Mouse (Mus musculus): ENCODE results near the gene Mfsd11. TPM values are rescaled to one million over a fixed set of nuclear protein-coding genes. Genes with fewer than 3 reads are reported as not detected.
"Not testable (repeated sequence)": the region's sequence is repeated elsewhere in the genome, so short reads cannot be mapped to it uniquely, and the experiment has no call there.

The Mfsd11 gene
- polyA plus RNA-seq, 1 experiment from 2014 or later: 21.4 TPM

DNA sequence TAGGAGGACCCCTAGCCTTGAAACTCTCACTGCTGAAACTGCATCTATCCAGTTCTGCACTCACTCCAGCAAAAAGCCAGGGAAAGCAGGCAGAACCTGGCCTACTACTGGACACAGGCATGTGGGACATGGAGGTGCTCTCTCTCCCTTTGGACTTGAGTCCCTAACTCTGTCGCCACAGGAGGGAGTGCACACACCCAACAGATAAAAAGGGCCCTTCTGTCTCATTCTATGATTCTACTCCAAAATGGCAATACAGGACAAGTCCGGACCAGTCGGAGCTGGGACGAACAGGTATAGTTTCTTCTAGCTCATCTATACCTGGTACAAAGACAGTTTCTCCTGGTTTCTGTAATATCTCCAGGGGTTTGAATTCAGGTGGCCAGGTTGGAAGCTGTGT, 11.5 kb upstream of the Mfsd11 start:
- DNase-seq (ENCODE audit: low spot score): no peak
- peak overlapping the region; percentile 91 for H3K4me3 ChIP-seq (ENCODE audit: low read depth, low read length)
- peaks cover 29% of the 10 kb centered on the region for H3K4me1 ChIP-seq (replicated peaks; ENCODE audit: control insufficient read depth, insufficient read depth, low read length)
- no peak for ATAC-seq (replicated peaks; ENCODE audit: low FRiP score)
- H3K4me2 ChIP-seq: peak overlapping the region; percentile 93
- peaks cover 51% of the 10 kb centered on the region for H3K36me3 ChIP-seq (ENCODE audit: control insufficient read depth, insufficient read depth, low read length)
- peak overlapping the region; percentile 96; the same call in 1 of the 2 replicates for H3K9ac ChIP-seq (ENCODE audit: low read depth, low read length)
- WGBS: 81% methylated on average over 4 of the region's 4 CpGs
- H3K9me3 ChIP-seq (ENCODE audit: control insufficient read depth, low read length): no peaks in the 10 kb centered on the region
- H3K27me3 ChIP-seq (replicated peaks; ENCODE audit: control insufficient read depth, insufficient read depth, low read length): no peaks in the 10 kb centered on the region
- H3K27ac ChIP-seq (ENCODE audit: low read depth, low read length): no peak overlapping the region

DNA sequence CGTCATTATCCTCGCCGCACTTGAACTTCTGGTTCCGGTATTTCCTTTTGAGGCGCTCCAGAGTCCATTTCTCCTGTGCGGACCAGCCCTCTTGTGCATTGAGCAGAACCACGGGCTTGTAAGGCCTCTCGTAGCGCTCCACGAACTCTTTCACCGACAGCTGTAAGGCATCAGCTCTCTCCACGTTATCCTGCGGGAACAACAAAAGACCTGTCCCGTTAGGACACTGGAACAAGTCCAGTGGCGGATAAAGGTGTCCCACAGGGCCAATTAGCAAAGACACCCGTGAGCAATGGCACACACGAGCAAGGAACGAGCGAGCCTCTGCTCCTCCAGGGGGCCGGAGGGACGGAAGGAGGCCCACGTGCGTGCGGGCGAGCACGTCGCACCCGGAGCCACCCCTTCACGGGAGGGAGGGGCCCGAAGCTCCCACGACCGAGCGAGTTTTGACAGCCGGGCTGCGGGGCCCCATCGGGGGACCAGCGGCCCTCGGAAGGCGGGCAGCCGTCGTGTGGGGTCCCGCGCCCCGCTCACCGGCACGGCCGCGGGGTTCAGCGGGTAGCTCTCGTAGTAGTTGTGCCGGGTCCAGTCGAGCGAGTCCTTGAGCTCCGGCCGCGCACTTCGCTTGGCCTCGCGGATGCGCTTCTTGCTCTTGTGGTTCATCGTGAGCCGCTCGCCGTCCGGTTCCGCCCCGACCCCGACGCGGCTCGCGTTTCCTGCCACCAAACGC, 9.5 kb upstream of the Mfsd11 start:
- Histone ChIP-seq H3K4me2 (peak overlapping the region; percentile 93), H3K27ac (ENCODE audit: low read depth, low read length) (peak overlapping the region; percentile 99), H3K4me1 (replicated peaks; ENCODE audit: control insufficient read depth, insufficient read depth, low read length) (peaks cover 29% of the 10 kb centered on the region), H3K9ac (ENCODE audit: low read depth, low read length) (peak overlapping the region; percentile 96), H3K9me3 (ENCODE audit: control insufficient read depth, low read length) (no peaks in the 10 kb centered on the region), H3K36me3 (ENCODE audit: control insufficient read depth, insufficient read depth, low read length) (peaks cover 33% of the 10 kb centered on the region), H3K4me3 (ENCODE audit: low read depth, low read length) (peak overlapping the region; percentile 91), H3K27me3 (replicated peaks; ENCODE audit: control insufficient read depth, insufficient read depth, low read length) (no peaks in the 10 kb centered on the region)
- under 1% methylated on average over 67 of the region's 73 CpGs for WGBS
- ATAC-seq (replicated peaks; ENCODE audit: low FRiP score) (peak; percentile 66), DNase-seq (ENCODE audit: low spot score) (peak; percentile 85)

DNA sequence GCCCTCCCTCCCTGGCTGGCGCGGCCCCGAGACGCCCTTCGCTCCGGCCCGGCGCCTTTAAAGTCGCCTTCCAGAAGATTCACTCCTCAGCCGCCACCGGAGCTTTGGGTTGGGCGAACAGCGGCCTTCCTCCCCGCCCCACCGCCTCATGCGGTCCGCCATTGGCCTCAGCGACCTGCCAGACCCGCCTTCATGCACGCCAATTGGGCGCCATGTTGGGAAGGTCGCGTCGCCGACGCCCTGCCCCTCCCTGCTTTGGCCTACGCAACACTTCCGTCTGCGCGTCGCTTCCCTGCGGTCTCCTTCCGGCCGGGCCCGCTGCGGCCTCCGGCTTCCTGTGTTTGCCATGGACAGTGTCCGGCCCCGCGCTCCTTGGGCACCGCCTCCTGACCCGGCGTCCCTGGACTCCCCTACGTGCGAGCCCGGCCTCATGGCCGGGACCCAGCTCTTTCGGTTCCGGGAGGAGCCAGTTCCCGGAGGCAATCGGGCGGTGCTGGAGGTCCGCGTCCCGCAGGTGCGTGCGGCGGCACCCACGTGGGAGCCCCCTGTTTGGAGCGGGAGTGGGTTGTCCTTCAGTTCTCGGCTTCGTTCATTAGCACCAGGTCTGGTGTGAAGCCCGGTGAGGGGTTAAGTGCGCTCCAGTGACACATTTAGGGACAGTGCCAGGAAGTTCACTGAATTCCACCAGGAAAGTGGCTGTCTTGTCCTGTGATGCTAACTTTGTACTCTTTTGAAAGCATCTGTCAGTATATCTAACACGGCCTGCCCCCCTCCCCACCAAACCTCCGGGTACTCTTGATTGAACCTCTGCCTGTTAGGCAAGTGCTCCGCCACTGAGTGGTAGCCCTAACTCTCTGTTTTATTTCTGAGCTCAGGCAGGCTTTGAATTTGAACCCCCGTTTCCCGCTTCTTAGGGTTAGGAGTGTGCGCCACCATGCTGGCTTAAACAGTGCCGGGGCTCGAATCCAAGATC, 8.7 kb upstream of the Mfsd11 start, which contains the start of the genes Mettl23 and Jmjd6:
TSS of gene Mettl23 (plus strand) at position 18 of the 973 bp plus-strand sequence.
TSS of gene Jmjd6 (minus strand) at position 189 of the 973 bp plus-strand sequence.
- Histone ChIP-seq H3K4me1 (replicated peaks; ENCODE audit: control insufficient read depth, insufficient read depth, low read length) (peaks cover 29% of the 10 kb centered on the region), H3K36me3 (ENCODE audit: control insufficient read depth, insufficient read depth, low read length) (peaks cover 28% of the 10 kb centered on the region)
- under 1% methylated on average over 72 of the region's 72 CpGs for WGBS

DNA sequence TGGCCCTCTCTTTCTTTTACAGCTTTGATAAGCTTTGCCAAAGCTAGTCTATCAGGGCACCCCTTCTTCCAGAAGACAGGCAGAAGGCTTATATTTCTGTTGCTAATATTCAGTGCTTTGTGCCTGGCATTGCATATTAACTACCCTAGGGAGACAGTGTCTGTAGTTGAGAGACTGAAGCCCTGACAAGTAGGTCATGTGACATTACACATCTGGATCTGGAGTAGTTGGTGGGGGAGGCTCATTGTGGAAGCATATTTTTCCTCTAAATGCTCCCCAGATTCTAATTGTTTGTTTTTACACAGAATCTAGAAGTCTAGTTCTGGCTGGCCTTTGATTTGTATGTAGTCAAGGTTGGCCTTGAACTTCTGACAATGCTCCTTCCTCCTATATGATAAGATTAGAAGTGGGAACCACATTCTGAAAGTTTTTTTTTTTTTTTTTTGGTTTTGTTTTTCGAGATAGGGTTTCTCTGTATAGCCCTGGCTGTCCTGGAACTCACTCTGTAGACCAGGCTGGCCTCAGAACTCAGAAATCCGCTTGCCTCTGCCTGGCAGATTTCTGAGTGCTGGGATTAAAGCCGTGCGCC, 5.6 kb upstream of the Mfsd11 start:
- ATAC-seq (replicated peaks; ENCODE audit: low FRiP score) (no peak), DNase-seq (ENCODE audit: low spot score) (no peak)
- Histone ChIP-seq H3K4me3 (ENCODE audit: low read depth, low read length) (no peak overlapping the region), H3K9ac (ENCODE audit: low read depth, low read length) (no peak overlapping the region), H3K27ac (ENCODE audit: low read depth, low read length) (0 out of 2 replicates have a peak overlapping the region, but pooled peaks have one; percentile 19), H3K9me3 (ENCODE audit: control insufficient read depth, low read length) (no peaks in the 10 kb centered on the region), H3K36me3 (ENCODE audit: control insufficient read depth, insufficient read depth, low read length) (peaks cover 21% of the 10 kb centered on the region), H3K27me3 (replicated peaks; ENCODE audit: control insufficient read depth, insufficient read depth, low read length) (no peaks in the 10 kb centered on the region), H3K4me2 (no peak overlapping the region), H3K4me1 (replicated peaks; ENCODE audit: control insufficient read depth, insufficient read depth, low read length) (peaks cover 14% of the 10 kb centered on the region)
- 73% methylated on average over 4 of the region's 4 CpGs for WGBS

More for the DNA sequence above, 8.7 kb upstream of the Mfsd11 start, which contains the start of the genes Mettl23 and Jmjd6:
- peak; percentile 92 for ATAC-seq (replicated peaks; ENCODE audit: low FRiP score)
- no peaks in the 10 kb centered on the region for H3K9me3 ChIP-seq (ENCODE audit: control insufficient read depth, low read length)
- H3K27me3 ChIP-seq (replicated peaks; ENCODE audit: control insufficient read depth, insufficient read depth, low read length): no peaks in the 10 kb centered on the region
- H3K4me3 ChIP-seq (ENCODE audit: low read depth, low read length): peak within 1 kb of the TSS; percentile 91
- peak within 1 kb of the TSS; percentile 93 for H3K4me2 ChIP-seq
- H3K27ac ChIP-seq (ENCODE audit: low read depth, low read length): peak within 1 kb of the TSS; percentile 99
- peak; percentile 94 for DNase-seq (ENCODE audit: low spot score)
- peak within 1 kb of the TSS; percentile 96 for H3K9ac ChIP-seq (ENCODE audit: low read depth, low read length)

DNA sequence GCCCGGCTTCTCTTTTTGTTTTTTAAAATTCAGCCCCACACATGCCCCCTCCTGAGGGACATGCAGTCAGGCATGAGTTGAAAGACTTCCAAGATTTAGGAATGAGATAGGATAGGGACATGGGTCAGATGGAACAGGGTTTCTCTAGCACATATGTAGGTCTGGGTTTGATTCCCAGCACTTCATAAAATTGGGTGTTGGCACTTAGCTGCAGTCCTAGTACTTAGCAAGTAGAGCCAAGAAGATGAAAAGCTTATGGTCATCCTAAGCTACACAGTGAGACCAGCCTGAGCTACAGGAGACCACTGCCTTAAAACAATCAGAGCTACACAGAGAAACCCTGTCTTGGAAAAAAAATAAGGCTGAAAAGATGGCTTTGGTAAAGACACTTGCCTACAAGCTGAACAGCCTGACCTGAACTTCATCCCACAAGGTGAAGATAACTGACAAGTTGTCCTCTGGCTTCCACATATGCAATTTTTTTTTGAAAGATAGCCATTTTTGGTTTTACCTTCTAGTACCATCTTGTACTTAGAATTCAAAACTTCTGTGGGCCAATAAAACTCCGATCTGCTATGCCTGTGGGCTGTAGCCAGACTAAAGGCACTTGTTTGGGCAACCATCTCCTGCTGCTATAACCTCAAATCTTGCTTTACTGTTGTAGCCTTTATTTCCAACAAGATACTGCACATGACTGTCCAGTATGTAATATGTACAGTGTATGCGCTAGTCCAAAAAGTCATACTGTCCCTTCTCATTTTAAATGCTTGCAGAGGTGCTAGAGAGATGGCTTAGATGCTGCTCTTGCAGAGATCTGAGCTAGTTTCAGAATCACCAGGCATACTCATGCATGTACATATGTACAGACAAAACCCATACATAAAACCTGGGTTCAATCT, 4.8 kb upstream of the Mfsd11 start:
- Histone ChIP-seq H3K4me2 (no peak overlapping the region), H3K27ac (ENCODE audit: low read depth, low read length) (no peak overlapping the region), H3K36me3 (ENCODE audit: control insufficient read depth, insufficient read depth, low read length) (peaks cover 21% of the 10 kb centered on the region), H3K4me1 (replicated peaks; ENCODE audit: control insufficient read depth, insufficient read depth, low read length) (peaks cover 14% of the 10 kb centered on the region), H3K9ac (ENCODE audit: low read depth, low read length) (no peak overlapping the region), H3K4me3 (ENCODE audit: low read depth, low read length) (no peak overlapping the region), H3K27me3 (replicated peaks; ENCODE audit: control insufficient read depth, insufficient read depth, low read length) (no peaks in the 10 kb centered on the region), H3K9me3 (ENCODE audit: control insufficient read depth, low read length) (no peaks in the 10 kb centered on the region)
- DNase-seq (ENCODE audit: low spot score): no peak
- no peak for ATAC-seq (replicated peaks; ENCODE audit: low FRiP score)
- 92% methylated on average over 3 of the region's 3 CpGs for WGBS

DNA sequence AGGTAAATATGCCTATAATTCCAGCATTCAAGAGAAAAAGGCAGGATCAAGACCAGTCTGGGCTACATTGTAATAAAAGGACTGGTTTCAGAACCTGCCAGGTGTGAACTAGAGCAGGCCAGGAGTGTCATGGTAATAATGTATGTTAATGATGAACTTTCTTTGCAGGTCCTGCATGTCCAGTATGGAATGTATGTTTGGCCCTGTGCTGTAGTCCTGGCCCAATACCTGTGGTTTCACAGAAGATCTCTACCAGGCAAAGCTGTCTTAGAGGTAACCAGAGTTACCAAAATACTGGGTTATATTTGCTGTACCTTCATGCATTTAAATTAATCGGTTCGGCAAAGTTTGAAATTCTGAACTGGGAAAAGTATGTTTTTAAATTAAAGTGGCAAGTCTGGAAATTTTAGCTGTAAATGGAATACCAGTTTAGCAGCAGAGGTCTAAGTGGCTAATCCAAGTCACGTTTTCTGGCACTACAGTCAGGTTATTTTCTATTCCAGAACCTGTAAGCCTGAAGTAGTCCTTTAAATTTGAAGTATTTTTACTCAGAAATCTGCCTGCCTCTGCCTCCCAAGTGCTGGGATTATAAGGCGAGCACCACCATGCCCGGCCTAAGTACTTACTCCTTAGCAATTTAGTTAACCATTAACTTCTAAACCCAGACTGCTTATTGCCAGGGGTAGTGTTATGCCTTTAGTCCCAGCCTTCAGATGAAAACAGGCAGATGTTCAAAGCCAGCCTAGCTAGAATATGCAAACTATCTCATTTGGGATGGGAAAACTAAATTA, 4.0 kb upstream of the Mfsd11 start:
- Histone ChIP-seq H3K4me1 (replicated peaks; ENCODE audit: control insufficient read depth, insufficient read depth, low read length) (peaks cover 14% of the 10 kb centered on the region), H3K36me3 (ENCODE audit: control insufficient read depth, insufficient read depth, low read length) (peaks cover 21% of the 10 kb centered on the region), H3K9ac (ENCODE audit: low read depth, low read length) (no peak overlapping the region), H3K27me3 (replicated peaks; ENCODE audit: control insufficient read depth, insufficient read depth, low read length) (no peaks in the 10 kb centered on the region), H3K4me3 (ENCODE audit: low read depth, low read length) (peak overlapping the region; percentile 17; the same call in 1 of the 2 replicates), H3K9me3 (ENCODE audit: control insufficient read depth, low read length) (no peaks in the 10 kb centered on the region), H3K27ac (ENCODE audit: low read depth, low read length) (no peak overlapping the region), H3K4me2 (no peak overlapping the region)
- WGBS: 70% methylated on average over 5 of the region's 5 CpGs
- no peak for DNase-seq (ENCODE audit: low spot score)
- no peak for ATAC-seq (replicated peaks; ENCODE audit: low FRiP score)

DNA sequence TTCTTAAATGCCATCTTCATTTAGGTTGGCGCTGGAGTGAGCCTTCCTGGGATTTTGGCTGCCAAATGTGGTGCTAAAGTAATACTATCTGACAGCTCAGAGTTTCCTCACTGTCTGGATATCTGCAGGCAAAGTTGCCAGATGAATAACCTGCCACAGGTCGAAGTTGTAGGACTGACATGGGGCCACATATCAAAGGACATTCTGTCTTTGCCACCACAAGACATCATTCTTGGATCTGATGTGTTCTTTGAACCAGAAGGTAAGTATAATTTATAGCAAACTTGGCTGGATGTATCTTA, 3.4 kb upstream of the Mfsd11 start:
- not testable (repeated sequence) for H3K9me3 ChIP-seq (ENCODE audit: control insufficient read depth, low read length); H3K27me3 ChIP-seq (replicated peaks; ENCODE audit: control insufficient read depth, insufficient read depth, low read length); H3K4me2 ChIP-seq; H3K9ac ChIP-seq (ENCODE audit: low read depth, low read length); DNase-seq (ENCODE audit: low spot score); ATAC-seq (replicated peaks; ENCODE audit: low FRiP score); H3K27ac ChIP-seq (ENCODE audit: low read depth, low read length)
- H3K4me1 ChIP-seq (replicated peaks; ENCODE audit: control insufficient read depth, insufficient read depth, low read length): peaks cover 14% of the 10 kb centered on the region
- WGBS: 60% methylated on average over 2 of the region's 2 CpGs
- peaks cover 21% of the 10 kb centered on the region for H3K36me3 ChIP-seq (ENCODE audit: control insufficient read depth, insufficient read depth, low read length)
- H3K4me3 ChIP-seq (ENCODE audit: low read depth, low read length): peak overlapping the region; percentile 17

All from liver, embryonic 11.5 days (tissue).